Mouse (Mus musculus) liver, adult 10 weeks (tissue): ENCODE results near the gene Idh3g. TPM values are rescaled to one million over a fixed set of nuclear protein-coding genes. Genes with fewer than 3 reads are reported as not detected.

Experiments used
- polyA plus RNA-seq: library from polyadenylated mRNA; stranded (reverse); fragments of 350-450 nt; fragmentation: Illumina TruSeq; extraction: RNeasy Lipid Tissue Mini Kit (QIAGEN cat#74804); gene quantifications from one replicate; pipeline ENCODE4 v1.2.3, GENCODE M21; 2014; ENCODE audit warnings: low read depth, low replicate concordance

Gene Idh3g
- 30.7 TPM for polyA plus RNA-seq

DNA sequence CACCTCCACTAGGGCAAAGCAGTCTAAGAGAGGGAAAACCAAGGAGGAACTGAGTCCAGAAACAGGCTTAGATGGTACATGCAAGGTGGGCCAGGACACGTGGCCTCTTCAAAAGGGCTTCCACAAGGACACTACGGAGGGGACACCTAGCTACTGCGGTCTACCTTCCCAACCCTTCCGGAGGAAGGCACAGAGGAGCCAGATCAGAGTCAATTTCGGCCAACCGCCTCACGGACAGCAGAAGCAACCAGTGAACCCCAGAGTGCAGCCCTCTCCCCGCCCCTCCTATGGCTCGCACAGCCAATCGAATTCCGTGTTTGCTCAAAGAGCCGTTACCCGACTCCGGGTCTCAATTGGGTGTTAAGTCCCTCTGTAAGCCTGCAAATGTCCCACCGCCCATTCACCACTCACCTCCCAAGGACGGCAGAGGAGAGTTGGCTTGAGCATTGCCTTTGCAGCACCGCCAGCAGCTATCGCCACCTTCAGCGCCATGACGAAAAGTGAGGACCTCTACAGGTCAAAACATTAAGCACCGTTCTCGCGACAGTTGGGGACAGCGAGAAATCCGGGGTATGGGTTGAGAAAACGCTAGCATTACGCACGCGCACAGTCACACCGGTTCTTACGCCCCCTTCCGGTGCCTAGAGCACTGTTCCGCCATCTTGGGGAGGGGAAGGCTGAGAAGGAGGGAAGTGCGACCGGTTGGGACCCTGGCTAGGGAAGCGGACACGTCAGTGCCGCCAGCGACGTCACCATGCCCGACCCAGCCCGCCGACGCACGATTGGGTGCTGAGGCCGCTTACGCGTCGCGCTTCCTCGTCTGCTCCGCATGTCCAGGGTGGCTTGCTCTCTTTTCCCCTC, at the start of gene Idh3g, which contains the start of gene Ssr4:
TSS of gene Idh3g (minus strand) at position 534 of the 861 bp plus-strand sequence.
TSS of gene Ssr4 (plus strand) at position 665 of the 861 bp plus-strand sequence.

DNA sequence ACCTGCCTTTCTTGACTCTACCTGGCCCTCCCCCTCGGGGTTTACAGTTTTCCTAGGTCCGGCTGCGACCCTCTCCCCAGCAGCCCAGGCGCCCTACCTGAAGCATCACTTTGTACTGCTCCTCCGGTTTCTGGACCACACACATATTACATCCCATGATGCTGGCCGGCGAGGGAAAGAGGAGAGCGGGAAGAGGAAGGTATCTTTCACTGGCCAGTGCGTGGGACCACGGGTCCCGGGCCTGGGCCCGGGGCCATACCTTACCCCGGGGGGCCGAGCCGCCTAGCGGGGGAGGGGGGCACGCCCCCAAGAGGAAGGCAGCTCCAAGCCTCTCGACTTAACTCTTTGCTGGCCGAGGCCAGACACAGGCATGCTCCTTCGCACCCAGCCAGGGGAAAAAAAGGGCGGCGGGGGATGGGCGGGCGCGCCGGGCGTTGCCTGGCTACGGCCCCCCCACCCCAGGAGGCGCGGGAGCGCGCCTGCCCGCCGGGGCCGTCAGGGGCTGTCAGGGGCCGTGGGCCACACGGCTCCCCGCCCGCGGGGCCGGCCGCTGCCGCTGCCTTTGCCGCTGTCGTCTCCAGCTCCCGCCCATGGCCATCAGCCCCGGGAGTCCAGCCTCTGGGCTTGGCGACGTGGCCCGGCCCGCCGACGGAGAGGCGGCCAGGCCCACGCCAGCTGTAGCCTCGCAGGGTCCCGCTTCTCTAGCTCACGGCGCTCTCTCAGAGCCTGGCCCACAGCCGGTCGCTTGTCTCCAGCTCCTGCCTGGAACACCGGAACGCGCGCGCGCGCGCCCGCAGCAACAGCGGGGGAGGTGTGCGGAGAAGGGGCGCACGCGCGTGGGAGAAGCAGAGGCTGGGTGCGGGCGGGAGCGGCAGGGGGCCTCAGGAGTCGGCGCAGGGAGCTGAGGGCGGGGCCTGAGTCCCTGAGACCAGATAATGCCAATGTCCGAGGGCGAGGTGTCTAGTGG, 37.8 kb upstream of the Idh3g start, which contains the start of gene Pdzd4:
TSS of gene Pdzd4 (minus strand) at position 785 of the 967 bp plus-strand sequence.

DNA sequence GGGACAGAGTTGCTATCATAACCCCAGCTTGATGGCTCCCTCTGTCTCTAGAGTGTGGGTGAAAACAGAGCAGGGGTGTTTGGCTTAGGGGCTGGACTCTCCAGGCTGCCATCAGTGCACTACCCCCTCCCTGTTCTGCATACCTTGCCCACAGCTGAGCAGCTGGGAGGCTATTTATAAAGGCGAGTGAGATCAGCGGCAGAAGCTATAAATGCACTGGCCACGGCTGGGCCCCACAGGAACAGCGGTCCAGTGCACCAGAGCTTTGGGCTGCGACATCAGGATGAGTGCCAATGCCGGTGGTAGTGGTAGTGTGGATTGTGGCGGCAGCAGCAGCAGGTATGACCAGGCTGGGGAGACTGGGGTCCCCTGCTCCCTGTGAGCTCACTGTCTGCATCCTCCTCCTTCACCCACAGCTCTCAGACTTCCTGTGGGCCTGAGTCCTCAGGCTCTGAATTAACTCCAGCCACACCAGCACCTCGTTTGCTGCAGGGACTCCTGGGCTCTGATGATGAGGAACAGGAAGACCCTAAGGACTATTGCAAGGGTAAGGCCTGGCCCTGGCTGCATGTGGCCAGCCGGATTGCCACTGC, 12.4 kb downstream of the Idh3g start, which contains the start of gene Srpk3:
TSS of gene Srpk3 (plus strand) at position 238 of the 593 bp plus-strand sequence.

DNA sequence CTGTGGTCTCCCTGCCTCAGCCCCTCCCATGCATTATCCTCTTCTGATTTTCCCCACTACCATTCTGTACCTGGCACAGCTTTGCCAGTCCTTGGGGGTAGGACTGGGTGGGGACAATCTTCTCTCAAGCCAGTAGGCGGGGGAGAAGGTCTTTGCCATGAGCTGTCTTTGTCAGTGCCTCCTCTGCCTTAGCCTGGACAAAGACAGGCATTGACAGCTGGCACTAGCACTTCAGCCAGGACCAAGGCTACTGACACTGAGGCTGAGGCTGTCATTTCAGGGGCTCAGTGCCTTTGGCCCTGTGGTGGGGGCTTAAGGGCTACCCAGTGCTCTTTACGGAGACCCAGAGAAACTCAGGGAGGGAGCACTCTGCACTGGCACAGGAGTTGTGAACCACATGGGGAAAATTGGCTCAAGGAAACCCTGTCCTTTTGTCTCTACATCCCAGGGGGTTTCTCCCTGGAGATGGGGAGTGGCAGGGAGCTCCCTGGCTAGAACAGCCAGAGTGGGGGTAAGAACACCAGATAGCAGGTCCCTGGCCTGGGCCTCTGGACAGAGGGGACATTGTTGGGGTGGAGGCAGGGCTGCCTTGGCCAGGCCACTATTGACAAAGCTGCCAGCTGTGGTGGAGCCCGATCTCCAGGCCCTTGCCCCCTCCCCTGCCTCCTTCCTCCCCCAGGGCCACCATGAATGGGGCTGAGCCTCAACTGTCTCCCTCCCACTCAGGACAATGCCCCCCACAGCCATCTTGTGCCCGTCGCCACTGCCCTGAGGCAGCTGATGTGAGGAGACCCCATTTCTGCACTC, 30.2 kb downstream of the Idh3g start, which contains the start of gene Plxnb3:
TSS of gene Plxnb3 (plus strand) at position 757 of the 807 bp plus-strand sequence.

Other genes with a start within 250 kb of the Idh3g start
- gene Dusp9, start 147.5 kb downstream of the Idh3g start, polyA plus RNA-seq = not detected
- gene Pnck, start 126.8 kb downstream of the Idh3g start, polyA plus RNA-seq = not detected
- gene Slc6a8, start 113.7 kb downstream of the Idh3g start, polyA plus RNA-seq = 1.7 TPM
- gene Bcap31, start 70.7 kb downstream of the Idh3g start, polyA plus RNA-seq = 177 TPM
- 3.3 TPM for gene Abcd1, start 70.3 kb downstream of the Idh3g start, polyA plus RNA-seq
- gene Plxnb3, start 29.8 kb downstream of the Idh3g start, polyA plus RNA-seq = not detected
- not detected for gene Srpk3, start 12.5 kb downstream of the Idh3g start, polyA plus RNA-seq
- gene Ssr4, start 131 bp upstream of the Idh3g start, polyA plus RNA-seq = 45.6 TPM
- gene Pdzd4, start 38.1 kb upstream of the Idh3g start, polyA plus RNA-seq = not detected
- gene Avpr2, start 105.2 kb upstream of the Idh3g start, polyA plus RNA-seq = not detected
- not detected for gene L1cam, start 109.2 kb upstream of the Idh3g start, polyA plus RNA-seq
- gene Arhgap4, start 135.0 kb upstream of the Idh3g start, polyA plus RNA-seq = 0.45 TPM
- gene Naa10, start 135.0 kb upstream of the Idh3g start, polyA plus RNA-seq = 11.0 TPM
- gene Renbp, start 144.0 kb upstream of the Idh3g start, polyA plus RNA-seq = 1.1 TPM
- gene Hcfc1, start 179.5 kb upstream of the Idh3g start, polyA plus RNA-seq = 12.6 TPM
- 27.4 TPM for gene Irak1, start 237.0 kb upstream of the Idh3g start, polyA plus RNA-seq